Mouse (Mus musculus) thymus, postnatal 14 days (tissue): Measurements from ENCODE around the gene Ndc1.
A peak's percentile ranks its signal among the peaks of the same experiment; 100 is the strongest.
"Not testable (repeated sequence)": the region's sequence is repeated elsewhere in the genome, so short reads cannot be mapped to it uniquely, and the experiment has no call there.

Source experiments
- DNase-seq: peaks from one replicate; pipeline ENCODE4 v3.0.0; 2021

Ndc1 gene

GRCm38 (mm10) chr4:107367567-107368314, at the start of gene Ndc1:
Gene Ndc1, plus strand, starts transcription at chr4:107367784.
- peak; percentile 87 for DNase-seq

GRCm38 (mm10) chr4:107318646-107319045, 48.9 kb upstream of the Ndc1 start:
- no peak for DNase-seq

DNA sequence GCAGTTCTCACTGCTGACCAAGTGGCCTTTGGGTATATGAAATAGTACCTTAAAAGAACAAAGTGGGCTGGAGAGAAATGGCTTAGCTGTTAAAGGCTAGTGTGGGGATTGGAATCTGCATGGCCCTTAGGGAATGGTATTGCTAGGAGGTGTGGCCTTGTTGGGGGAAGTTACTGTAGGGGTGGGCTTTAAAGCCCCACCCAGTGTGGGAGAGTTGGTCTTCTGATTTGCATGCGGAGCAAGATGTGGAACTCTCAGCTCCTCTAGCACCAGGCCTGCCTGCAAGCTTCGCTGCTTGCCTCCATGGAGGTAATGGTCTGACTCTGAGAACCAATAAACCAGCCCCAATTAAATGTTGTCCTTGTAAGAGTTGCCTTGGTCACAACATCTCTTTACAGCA, 46.5 kb upstream of the Ndc1 start:
- no peak for DNase-seq

GRCm38 (mm10) chr4:107323113-107323512, 44.5 kb upstream of the Ndc1 start:
- DNase-seq: no peak

GRCm38 (mm10) chr4:107328530-107328929, 39.1 kb upstream of the Ndc1 start:
- no peak for DNase-seq

- peak; percentile 51 for DNase-seq
These were observed 34.1 kb upstream of the Ndc1 start for GRCm38 (mm10) chr4:107333514-107333913.

DNA sequence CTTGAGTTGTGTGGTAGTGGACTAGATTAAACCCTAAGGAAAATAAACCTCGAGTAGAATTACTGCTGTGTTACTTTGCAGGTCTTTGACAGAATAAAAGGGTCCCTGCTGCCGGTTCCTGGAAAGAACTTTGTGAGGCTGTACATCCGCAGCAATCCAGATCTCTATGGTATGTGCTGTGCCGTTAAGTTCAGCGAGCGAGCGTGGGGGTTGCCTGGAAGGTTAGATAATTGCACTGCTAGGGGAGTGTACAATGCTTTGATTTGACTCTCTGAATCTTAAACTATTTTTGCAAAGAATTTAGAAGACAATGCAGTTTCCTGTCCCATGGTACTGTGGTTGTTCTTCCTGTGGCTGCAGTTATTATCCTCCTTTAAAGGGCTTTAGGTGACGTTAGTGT, 31.2 kb upstream of the Ndc1 start:
- no peak for DNase-seq

- DNase-seq: no peak
These were observed 30.1 kb upstream of the Ndc1 start for GRCm38 (mm10) chr4:107337455-107337854.

DNA sequence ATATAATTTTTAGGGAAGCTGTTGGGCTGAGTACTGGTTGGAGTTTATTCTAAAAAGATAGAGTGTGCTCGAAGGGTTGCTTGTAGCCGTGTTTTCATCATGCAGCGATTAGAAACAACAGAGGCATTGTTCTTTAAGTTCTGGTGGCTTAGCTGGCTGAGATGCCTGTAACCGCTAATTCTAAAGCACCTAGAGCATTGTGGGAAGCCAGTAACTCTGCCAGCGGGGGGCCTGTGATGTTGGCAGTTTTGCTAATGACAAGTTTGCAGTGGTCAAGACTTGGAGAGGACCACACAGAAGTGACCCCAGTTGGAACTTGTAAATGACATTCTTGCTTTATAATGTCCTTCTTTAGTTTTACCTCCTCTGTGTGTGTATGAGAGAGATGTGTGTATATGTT, 26.2 kb upstream of the Ndc1 start:
- DNase-seq: no peak

DNA sequence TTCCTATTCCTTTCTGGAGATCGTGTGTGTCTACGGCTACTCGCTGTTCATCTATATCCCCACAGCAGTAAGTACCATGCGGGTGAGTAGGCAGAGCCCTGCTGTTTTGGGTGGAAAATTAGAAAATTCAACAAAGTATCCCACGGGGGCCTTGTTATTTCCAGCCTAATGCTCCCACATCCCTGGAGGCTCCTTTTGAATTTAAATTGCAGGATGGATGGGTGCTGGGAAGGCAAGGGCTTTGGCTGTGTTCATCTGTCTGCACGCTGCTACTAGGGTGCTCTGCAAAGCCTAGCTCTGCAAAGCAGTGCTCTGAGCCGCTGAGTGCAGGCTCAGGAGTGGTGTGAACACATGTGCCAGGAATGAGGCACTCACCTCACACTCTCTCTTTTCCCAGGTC, 23.0 kb upstream of the Ndc1 start:
- no peak for DNase-seq

- no peak for DNase-seq
These were observed 20.4 kb upstream of the Ndc1 start for GRCm38 (mm10) chr4:107347221-107347620.

GRCm38 (mm10) chr4:107348529-107349310, 18.9 kb upstream of the Ndc1 start:
- no peak for DNase-seq

GRCm38 (mm10) chr4:107349311-107350008, 18.1 kb upstream of the Ndc1 start:
- peak; percentile 55 for DNase-seq

GRCm38 (mm10) chr4:107351368-107351767, 16.2 kb upstream of the Ndc1 start:
- no peak for DNase-seq

GRCm38 (mm10) chr4:107353612-107354011, 14.0 kb upstream of the Ndc1 start:
- DNase-seq: no peak

DNA sequence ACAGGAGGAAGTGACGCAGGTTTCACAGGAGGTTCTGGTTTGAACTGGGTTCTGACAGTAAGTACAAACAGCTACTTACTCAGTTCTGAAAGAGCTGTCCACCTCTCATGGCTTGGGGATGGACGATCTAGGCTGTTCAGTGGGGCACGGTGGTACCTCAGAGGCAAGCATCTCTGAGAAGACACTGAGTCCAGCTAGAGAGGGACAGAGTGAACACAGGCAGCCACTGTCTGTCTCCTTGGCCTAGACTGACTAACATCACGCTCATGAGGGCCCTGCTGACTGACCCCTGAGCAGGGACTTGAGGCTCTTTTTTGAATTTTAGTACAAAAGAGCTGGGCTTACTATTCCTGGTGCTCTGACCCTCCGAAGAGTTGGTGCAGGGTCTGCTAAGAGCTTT, 13.5 kb upstream of the Ndc1 start:
- DNase-seq: no peak

DNA sequence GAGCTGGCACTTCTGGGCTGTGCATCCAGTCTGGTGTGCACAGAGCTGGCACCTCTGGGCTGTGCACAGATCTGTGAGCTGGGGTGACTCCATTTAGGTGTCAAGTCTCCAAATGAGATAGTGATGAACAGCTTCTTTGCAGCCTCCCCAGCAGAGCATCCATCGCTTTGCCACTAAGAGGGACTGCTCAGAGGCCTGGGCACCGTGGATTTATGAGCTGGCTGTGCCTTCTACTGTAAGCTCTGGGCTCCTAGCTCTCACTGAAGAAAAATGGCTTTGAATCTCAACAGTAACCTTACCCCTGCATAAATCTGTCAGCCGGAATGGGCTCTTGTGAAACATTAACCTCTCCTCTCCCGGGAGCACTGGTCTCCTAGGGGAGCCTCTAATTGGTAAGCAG, 13.0 kb upstream of the Ndc1 start:
- no peak for DNase-seq

- DNase-seq: not testable (repeated sequence)
These were observed 10.4 kb upstream of the Ndc1 start for GRCm38 (mm10) chr4:107357172-107357571.

GRCm38 (mm10) chr4:107358460-107358859, 9.1 kb upstream of the Ndc1 start:
- DNase-seq: no peak

DNA sequence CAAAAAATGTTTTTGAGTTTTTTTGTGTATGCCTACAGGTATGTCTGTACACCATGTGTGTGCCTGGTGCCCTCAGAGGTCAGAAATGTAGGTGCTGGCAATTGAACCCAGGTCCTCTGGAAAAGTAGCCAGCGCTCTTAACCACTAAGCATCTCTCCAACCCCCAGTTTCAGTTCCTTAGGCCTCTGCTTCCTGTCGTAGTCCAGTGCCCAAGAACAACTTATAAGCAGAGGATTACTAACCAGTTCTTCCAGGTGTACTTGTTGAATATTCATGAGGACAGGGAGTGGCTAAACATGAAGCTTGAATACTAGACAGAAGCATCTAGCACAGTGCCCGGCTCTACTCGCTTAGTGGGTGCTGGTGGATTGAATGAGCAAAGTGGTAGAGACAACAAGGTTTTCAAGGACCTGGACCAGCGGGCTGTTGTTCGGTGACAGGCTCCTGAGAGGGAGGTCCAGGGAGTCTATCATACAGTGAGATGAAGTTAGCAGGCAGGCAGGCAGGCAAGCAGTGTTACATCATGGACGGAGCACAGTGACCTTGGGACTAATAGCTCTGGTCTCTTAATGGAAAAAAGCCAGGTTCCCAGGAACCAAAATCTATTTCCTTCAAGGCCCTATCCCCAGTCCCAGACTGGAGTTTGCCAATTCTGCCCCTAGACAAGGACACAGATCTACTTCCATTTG, 7.0 kb upstream of the Ndc1 start:
- DNase-seq: no peak

DNA sequence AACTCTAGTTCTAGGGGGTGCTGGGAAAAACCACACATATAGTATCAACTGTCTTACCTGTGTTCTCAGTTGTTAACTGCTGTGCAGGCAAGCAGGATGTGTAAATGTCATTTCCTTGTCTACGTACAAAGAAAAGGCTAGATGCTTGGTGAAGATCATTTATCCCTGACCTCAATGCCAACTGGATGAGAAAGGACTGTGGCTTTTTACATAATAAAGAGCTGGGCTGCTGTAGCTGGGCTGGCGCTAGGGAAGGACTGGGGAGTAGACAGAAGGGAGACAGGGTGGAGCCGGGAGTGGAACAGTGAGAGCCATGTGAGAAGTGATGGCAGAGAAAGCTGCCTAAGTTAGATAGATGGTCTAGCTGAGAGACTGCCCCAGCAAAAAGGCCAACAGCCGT, 4.8 kb upstream of the Ndc1 start:
- DNase-seq: no peak

- no peak for DNase-seq
These were observed 4.0 kb upstream of the Ndc1 start for GRCm38 (mm10) chr4:107363573-107363972.

DNA sequence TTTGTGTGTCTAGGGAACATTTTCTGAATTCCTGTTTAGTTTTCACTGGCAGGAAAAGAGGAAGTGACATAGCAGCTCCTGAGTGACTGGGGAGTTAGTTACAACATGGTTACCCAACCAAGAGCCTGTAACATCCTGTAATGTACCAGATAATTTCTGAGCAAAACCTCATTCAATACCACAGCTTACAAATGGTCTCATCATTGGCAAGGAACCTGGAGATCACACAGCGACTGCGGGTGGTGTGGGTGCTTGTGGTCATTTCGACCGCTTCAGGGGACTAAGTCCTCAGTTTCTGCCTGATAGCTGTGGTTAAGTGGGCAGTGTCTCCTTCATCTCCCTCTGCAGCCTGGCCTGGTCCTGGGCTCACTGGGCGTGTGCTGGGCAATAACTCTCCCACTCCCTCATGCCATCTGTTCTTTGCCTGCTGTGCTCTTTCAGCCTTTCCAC, 3.4 kb upstream of the Ndc1 start:
- no peak for DNase-seq
